Mouse (Mus musculus) embryo, embryonic 11 days (tissue): ENCODE results near the gene Vezf1.

Experiments
- DNase-seq: peaks from one replicate; pipeline ENCODE4 v3.0.0-alpha.2; 2015

Vezf1 gene

DNA sequence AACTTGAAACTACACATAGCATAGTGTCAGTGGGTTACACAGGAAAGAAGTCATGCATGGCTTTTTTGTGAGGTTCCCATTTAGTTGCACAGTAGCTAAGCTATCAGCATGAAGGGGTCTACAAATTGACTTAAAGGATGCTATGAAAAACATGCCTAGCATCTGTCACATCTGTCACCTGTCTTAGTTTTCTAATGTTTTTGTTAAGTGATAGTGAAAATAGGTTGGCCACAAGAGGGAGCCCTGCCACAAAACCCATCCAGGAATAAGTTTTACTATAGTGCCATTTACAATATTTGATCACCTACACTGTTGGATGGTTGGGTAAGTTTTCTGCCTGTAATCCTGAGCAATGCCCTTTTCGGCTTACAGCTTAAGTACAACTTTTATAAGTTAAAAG is 13.5 kb upstream of the Vezf1 start:
- DNase-seq = peak; percentile 65

DNA sequence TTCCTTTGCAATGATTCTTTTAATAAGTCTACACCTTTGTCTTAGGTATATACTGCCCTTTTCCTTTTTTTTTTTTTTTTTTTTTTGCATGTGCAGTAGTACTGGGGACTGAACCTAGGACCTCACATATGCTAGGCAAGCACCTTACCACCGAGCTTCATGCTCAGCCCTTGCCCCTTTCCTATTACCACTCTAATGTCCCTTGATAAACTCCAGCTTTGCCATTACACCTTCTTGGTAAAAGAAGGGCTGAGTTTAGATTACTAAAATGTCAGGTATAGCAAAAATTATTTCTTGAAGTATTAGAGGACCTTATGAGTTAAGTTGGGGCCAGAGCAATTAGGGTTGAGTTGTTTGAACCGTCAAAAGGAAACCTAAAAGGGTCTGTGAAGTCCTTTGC is 12.3 kb upstream of the Vezf1 start:
- no peak for DNase-seq

DNA sequence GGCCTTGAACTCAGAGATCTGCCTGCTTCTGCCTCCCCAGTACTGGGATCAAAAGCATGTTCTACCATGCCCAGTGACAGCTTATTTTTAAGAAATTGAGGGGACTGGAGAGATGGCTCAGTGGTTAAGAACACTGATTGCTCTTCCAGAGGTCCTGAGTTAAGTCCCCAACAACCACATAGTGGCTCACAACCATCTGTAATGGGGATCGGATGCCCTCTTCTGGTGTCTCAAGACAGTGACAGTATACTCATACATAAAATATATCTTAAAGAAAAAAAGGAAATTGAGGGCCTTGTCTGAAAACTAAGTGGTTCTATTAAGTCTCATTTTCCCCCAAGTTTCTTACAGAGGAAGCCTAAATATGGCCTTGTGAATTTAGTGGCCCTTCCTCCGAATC is 10.3 kb upstream of the Vezf1 start:
- DNase-seq = no peak

- peak; percentile 81 for DNase-seq
Measured at GRCm38 (mm10) chr11:88059141-88059540, 8.9 kb upstream of the Vezf1 start.

DNA sequence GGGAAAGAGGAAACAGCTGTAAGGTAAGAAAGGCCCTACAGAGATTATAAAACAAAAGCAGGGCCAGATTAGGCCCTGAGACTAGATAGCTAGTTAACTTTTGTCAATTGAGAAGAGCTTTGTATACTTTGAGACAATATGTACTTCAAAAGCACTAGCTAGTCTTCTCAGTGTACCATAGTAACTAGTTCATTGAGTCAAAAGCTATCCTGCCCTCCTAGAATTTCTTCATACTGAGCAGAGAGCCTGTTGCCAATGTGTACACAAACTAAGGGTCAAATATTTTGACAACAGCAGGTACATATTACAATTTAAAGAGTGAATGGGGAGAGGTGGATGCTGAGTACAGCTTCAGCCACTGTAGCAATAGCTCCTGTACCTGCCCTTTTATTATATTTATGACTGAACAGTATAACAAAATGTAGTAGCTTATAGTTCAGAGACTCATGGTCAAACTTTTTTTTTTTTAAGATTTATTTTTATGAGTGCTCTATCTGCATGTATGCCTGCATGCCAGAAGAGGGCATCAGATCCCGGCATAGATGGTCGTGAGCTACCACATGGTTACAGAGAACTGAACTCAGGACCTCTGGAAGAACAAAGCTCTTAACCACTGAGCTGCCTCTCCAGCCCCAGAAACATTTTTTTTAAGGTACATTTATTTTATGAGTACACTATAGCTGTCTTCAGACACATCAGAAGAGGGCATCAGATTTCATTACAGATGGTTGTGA is 6.0 kb upstream of the Vezf1 start:
- no peak for DNase-seq

DNA sequence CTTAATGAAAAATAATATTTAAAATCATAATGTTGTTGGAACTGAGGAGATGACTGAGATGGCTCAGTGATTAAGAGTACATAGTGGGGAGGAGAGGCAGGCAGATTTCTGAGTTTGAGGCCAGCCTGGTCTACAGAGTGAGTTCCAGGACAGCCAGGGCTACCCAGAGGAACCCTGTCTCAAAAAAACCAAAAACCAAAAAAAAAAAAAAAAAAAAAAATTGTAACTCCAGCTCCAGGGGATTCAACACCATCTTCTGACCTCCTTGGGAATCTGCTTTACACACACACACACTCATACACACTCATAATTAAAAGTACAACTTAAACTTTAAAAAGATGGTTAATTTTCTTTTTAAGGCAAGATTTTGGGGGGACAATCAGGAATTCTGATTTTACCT is 2.3 kb upstream of the Vezf1 start:
- no peak for DNase-seq

DNA sequence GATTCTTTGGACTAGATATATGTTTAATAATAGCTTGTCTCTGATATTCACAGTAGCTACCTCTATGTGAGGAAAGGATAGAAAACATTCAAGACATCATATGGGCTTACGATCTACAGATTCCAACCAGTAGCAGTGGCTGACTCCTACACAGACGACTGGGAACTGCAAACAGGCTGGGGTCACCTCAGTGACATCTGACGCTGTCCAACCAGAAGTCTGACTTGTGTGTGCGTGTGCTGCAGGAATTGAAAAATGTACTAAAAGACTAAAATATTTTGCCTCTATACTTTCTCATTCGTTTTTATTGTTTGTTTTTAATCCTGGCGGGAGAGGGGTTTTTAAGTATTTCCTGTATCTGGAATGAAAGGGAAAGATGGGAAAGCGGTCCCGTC is 891 bp upstream of the Vezf1 start:
- peak; percentile 48 for DNase-seq

DNA sequence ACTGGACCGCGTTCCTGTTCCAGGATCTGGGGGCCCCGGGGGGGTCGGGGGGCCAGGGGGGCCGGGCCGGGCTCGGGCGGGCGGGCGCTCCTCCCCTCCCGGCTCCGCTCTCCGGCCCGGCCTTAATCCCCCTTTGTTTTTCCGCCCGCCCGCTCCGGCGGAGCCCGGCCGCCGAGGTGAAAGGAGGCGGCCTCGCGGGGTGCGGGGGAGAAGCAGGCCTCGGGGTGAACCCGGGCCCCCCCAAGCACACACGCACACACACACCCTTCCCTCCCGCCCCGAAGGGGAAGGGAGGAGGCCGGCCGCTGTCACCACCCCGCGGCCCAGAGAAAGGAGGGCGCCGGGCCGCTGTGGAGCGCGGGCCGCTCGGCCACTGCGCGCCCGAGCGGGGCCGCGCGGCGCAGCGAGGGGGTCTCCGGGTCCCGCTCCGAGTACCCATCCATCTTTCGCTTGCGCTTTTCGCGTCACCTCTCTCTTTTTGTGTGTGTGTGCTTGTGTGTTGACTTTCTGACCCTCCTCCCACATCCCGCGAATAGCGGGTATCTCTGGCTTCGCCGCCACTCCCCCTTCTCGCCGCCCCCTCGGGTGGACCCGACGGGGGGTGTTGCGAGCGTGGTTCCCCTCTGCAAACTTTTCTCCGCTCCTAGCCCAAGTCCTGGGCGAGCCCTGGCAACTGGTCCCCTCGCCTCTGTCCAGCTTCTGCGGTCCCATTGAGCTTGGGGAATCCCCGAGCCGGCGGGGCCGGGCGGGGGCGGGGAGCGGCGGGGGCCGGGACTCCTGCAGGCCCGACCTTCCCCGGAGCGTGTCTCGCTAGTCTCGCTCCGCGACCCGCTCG is 549 bp downstream of the Vezf1 start:
- DNase-seq = peak; percentile 76

GRCm38 (mm10) chr11:88069246-88069570 is 1.1 kb downstream of the Vezf1 start:
- DNase-seq = no peak

DNA sequence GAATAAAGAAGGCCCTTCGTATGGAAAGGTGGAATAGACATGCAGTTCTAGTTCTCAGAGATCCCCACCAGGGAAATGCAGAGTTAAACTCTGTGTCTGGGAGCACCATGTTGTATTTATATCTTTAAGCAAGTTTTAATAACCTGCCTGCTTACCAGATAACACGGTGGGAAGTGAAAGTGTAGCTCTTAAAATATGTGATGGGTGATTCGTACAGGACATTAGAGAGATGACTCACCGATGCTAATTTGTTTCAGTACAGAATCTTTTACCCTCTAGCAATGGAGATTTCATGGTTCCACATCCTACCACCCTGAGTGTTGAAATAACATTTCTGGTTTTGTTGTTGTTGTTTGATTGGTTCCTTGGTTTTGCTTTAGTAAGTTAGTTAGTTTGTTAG is 2.3 kb downstream of the Vezf1 start:
- no peak for DNase-seq

DNA sequence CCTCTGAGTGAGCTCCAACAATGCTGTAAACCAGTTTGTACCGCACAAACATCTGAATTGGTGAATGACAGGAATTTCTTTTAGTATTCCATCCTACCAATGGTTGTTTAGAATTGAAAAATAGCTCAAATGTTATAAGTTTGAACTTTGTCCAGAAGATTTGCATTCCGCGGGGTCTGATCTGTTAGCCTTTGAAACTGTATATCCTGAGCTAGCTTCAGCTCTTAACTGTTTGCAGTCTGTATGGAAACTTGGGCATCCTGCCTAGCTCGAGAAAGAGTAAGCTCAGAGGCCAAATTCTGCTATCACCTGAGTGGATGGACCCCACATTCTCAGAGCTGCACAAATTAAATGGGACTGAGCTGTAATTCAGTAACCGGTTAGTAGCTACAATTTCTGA is 3.0 kb downstream of the Vezf1 start:
- no peak for DNase-seq

DNA sequence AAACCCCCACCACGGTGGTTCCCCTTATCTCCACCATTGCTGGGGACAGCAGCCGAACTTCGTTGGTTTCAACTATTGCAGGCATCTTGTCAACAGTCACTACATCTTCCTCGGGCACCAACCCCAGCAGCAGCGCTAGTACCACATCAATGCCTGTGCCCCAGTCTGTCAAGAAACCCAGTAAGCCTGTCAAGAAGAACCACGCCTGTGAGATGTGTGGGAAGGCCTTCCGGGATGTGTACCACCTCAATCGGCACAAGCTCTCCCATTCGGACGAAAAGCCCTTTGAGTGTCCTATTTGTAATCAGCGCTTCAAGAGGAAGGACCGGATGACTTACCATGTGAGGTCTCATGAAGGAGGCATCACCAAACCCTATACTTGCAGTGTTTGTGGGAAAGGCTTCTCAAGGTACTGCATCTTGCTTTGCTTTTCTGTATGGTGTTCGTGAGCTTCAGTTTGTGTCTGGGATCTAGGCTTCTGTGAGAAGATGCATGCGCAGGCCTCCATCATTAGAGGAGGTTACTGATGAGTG is 5.3 kb downstream of the Vezf1 start:
- no peak for DNase-seq

- no peak for DNase-seq
Measured at GRCm38 (mm10) chr11:88075701-88076100, 7.6 kb downstream of the Vezf1 start.

- no peak for DNase-seq
Measured at GRCm38 (mm10) chr11:88076394-88076793, 8.3 kb downstream of the Vezf1 start.

- no peak for DNase-seq
Measured at GRCm38 (mm10) chr11:88083699-88084098, 15.6 kb downstream of the Vezf1 start.

DNA sequence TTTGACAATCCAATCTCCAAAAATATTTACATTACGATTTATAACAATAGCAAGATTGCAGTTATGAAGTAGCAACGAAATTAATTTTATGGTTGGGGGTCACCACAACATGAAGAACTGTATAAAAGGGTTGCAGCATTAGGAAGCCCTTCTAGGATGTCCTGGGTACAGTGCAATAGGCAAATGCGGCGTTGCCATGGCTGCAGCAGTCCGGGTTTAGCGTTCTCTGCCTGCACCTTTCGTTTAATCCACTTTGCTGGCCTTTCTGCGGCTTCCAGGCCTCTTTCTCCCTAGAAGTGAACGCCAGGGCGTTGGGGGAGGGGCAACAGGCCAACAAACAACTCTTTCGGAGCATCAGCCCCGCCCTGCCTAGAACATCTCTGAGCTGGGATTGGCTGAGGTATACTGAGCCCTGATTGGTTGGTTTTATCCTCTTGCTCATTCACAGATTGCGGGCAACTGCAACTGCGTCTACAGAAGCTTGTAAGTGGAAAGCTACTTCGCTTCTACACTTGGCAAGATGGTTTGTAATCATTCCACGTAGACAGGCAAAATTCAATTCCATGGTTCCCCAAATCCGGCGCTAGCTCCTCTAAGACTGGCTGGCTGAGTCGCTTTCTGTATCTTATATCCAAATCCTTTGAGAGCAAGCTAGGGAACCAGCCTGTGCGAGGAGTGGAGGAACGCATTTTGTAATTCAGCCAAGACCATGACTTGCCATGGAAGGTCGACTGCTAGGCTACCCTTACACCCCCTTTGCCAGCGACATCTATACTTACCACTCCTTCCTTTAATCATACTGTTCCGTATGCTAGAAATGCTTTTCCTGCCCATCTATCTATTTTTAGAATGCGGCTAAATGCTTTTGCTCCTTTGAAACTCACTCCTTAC is 18.9 kb downstream of the Vezf1 start:
- peak; percentile 97 for DNase-seq

DNA sequence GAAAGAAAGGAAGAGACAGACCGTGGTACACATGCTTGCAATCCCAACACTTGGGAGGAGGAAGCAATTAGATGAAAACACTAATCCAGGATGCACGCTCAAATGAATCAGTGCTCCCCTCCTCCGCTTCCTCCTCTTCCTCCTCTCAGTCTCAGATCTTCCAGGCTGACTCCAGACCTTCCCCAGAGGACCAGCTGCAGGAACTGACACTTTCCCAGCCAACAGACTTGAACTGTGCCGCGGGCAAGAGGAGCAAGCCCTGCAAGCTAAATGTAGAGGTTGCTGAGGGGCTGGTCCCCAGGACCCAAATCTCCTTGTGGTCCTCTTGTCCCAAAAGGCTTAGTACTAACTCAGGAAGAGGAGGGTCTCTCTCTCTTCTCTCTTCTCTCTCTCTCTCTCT is 21.1 kb downstream of the Vezf1 start:
- DNase-seq = no peak

DNA sequence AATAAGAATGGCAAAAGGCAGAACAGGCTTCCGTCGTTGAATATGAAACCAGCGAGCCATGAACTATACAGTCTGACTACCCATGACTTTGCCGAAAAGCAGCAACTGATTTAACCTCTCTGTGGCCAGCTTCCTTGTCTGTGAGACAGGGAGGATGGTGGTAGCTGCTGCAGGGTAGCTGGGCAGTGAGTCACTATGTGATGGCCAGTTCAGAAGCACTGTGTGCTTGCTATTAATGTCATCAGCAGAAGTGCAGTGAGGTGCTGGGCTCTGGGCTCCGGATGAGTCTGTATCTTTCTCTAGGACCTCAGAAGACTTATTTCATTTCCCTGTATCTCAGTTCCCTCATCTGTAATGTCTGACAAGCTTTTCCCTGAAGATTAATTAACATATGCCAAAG is 22.2 kb downstream of the Vezf1 start:
- DNase-seq = no peak

- DNase-seq = no peak
Measured at GRCm38 (mm10) chr11:88091949-88092348, 23.9 kb downstream of the Vezf1 start.

DNA sequence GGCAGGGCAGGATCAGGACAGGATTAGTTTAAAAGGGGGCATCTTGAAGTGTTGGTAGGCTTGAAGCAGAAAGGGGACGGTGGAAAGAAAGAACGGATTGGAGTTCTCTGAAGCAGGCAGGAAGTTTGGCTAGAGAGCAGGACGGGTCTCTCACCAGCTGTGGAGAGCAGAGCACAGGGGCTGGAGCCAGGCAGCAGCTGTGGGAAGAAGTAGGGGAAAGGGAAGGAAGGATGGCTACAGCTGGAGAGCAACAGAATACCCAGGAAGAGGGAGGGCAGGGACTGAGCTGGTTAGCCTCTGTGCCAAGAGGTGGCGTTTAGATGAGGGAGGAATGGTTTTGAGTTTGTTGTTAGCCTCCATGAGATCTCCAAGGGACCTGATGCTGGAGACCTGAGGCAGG is 29.1 kb downstream of the Vezf1 start:
- DNase-seq = no peak

DNA sequence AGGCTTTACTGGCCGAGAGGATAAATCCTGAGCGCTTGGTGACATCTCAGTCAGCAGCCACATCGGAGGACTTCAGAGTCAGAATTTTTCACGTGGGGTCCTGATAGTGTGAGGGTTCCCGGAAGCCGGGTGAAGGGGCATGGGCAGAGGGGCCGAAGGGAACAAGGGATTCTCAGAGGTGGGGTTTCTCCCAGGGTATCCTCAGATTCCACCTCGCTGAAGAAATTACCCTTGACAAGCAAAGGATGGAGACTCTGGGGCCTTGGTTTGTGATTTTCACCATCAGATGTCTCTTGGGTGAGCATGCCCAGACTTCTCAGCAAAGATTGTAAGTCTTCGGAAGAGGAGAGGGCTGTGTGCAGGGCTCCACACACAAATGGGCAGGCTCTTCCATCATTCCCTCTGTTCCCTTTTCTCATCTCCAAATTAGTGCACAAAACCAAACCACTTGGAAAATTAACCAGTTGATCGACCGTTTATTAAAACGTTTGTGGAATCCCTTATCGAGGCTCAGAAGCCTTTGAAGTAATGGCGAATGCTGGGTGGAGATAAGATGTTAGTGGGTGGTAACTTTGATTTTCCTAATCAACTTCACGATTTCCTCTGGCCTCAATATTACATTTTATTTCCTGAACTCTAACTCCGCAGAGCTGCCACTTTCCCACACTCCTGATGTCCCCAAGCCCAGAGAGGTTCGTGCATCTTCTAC is 30.1 kb downstream of the Vezf1 start, which contains the start of gene Cuedc1:
Cuedc1 (plus strand) TSS at position 38 of the 709 bp plus-strand sequence.
- no peak for DNase-seq

DNA sequence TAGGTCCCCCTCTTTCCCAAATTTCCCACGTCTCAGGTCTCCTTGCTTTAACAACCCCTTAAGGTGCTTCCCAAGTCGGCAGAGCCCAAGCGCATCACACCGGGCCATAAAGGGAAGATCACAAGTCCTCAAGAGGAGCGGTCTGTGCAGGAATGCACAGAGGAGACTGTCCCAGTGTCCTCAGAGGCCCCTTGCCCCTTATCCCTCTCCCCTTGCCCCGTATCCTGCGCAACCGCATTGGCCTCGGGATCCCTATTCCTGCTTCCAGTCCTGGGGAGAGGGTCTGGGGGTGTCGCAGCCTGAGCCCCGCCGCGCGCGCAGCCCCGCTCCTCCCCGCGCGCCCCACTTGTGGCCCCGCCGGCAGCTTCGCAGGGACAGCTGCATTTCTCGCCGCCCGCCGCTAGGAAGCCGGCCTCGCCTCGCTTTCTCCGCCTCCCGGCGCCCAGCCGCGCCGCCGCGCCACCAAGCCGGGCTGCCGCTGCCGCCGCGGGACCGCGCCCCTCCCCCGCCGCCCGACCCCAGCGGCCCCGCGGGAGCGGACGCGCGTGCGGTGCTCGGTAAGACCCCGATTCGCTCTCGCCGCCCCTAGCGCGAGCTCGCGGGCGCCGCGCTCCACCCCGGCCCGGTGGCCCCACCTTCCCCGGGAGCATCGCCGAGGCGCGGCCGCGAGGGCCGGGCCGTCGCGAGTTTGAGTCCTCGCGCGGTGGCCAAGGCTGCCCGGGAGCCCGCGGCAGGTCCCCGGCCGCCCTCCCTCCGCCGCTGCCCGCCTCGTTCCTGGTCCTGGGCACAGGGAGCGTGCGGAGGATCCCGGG is 30.9 kb downstream of the Vezf1 start:
- peak; percentile 91 for DNase-seq
